Mouse (Mus musculus) liver, embryonic 13.5 days (tissue): ENCODE measurements around the gene Ptprd. TPM values are rescaled to one million over a fixed set of nuclear protein-coding genes. Genes with fewer than 3 reads are reported as not detected.
"Not testable (repeated sequence)": the region's sequence is repeated elsewhere in the genome, so short reads cannot be mapped to it uniquely, and the experiment has no call there.

ENCODE experiments used
- ATAC-seq: fragments of 200-750 bp; cut with Nextera tagmentation; 2 replicates; pipeline ENCODE4 v1.8.0; 2017; ENCODE audit warnings: low read depth, mild to moderate bottlenecking, moderate number of reproducible peaks, moderate library complexity
- DNase-seq: peaks from one replicate; pipeline ENCODE4 v3.0.0; 2022
- H3K27ac ChIP-seq: fragments of 300-500 bp; sonication (generic); 2 replicates; pipeline ENCODE4 v1.5.1; 2015; ENCODE audit warnings: moderate library complexity, mild to moderate bottlenecking, inconsistent platforms
- H3K27me3 ChIP-seq: fragments of 300-500 bp; sonication (generic); 2 replicates; pipeline ENCODE4 v1.6.1; 2015; ENCODE audit warnings: mild to moderate bottlenecking, inconsistent platforms
- H3K36me3 ChIP-seq: fragments of 300-500 bp; sonication (generic); 2 replicates; pipeline ENCODE4 v1.6.1; 2015; ENCODE audit warnings: mild to moderate bottlenecking, inconsistent platforms
- H3K4me1 ChIP-seq: fragments of 300-500 bp; sonication (generic); replicated peaks from 2 replicates; pipeline ENCODE4 v1.6.1; 2015; ENCODE audit warnings: inconsistent platforms
- H3K4me2 ChIP-seq: fragments of 300-500 bp; sonication (generic); 2 replicates; pipeline ENCODE4 v1.6.1; 2015; ENCODE audit warnings: inconsistent platforms, mild to moderate bottlenecking, moderate library complexity
- H3K4me3 ChIP-seq: fragments of 300-500 bp; sonication (generic); replicated peaks from 2 replicates; pipeline ENCODE4 v1.5.1; 2015; ENCODE audit warnings: mild to moderate bottlenecking, inconsistent platforms
- H3K9ac ChIP-seq: fragments of 300-500 bp; sonication (generic); 2 replicates; pipeline ENCODE4 v1.6.1; 2015; ENCODE audit warnings: mild to moderate bottlenecking, inconsistent platforms
- H3K9me3 ChIP-seq: fragments of 300-500 bp; sonication (generic); replicated peaks from 2 replicates; pipeline ENCODE4 v1.6.1; 2016; ENCODE audit warnings: inconsistent platforms
- WGBS: fragments of 180-500 bp; shearing (Covaris S2); methylation state at CpG from one replicate; pipeline ENCODE4 v1.1.7; 2015; ENCODE audit not compliant: insufficient replicate concordance; 5-methylcytosine and 5-hydroxymethylcytosine counted together
- polyA plus RNA-seq: library from polyadenylated mRNA; unstranded; fragments of >200 nt; fragmentation: Nextera tagmentation; extraction: Ambion mirVana; gene quantifications from 2 replicates; pipeline ENCODE4 v1.2.1, GENCODE M21; 2015

The Ptprd gene
- polyA plus RNA-seq, 1 experiment from 2014 or later = 1.8 TPM

GRCm38 (mm10) chr4:76438496-76439079 lies 1773.2 kb downstream of the Ptprd start:
- 63% methylated on average over 6 of the region's 6 CpGs for WGBS
- DNase-seq (no peak), ATAC-seq (no peak)
- Histone ChIP-seq H3K4me2 (no peak overlapping the region), H3K27me3 (no peaks in the 10 kb centered on the region), H3K36me3 (no peaks in the 10 kb centered on the region), H3K9me3 (no peaks in the 10 kb centered on the region), H3K4me1 (no peaks in the 10 kb centered on the region), H3K27ac (no peak overlapping the region), H3K9ac (no peak overlapping the region), H3K4me3 (no peak overlapping the region)

GRCm38 (mm10) chr4:76438068-76438467 lies 1773.7 kb downstream of the Ptprd start:
- DNase-seq (no peak), ATAC-seq (no peak)
- 68% methylated on average over 4 of the region's 4 CpGs for WGBS
- no peak overlapping the region for H3K27ac ChIP-seq
- no peaks in the 10 kb centered on the region for H3K4me1 ChIP-seq
- H3K9me3 ChIP-seq = no peaks in the 10 kb centered on the region
- no peaks in the 10 kb centered on the region for H3K27me3 ChIP-seq
- H3K36me3 ChIP-seq = no peaks in the 10 kb centered on the region
- H3K4me2 ChIP-seq = no peak overlapping the region
- no peak overlapping the region for H3K4me3 ChIP-seq
- no peak overlapping the region for H3K9ac ChIP-seq

- no peak overlapping the region for H3K9ac ChIP-seq
- no peak overlapping the region for H3K4me3 ChIP-seq
- H3K9me3 ChIP-seq = no peaks in the 10 kb centered on the region
- no peak overlapping the region for H3K27ac ChIP-seq
- H3K4me1 ChIP-seq = no peaks in the 10 kb centered on the region
- no peak overlapping the region for H3K4me2 ChIP-seq
- ATAC-seq = no peak
- no peak for DNase-seq
- no peaks in the 10 kb centered on the region for H3K27me3 ChIP-seq
- WGBS = 55% methylated on average over 5 of the region's 5 CpGs
- no peaks in the 10 kb centered on the region for H3K36me3 ChIP-seq
Measured at GRCm38 (mm10) chr4:76435920-76436319, 1775.8 kb downstream of the Ptprd start.

- Histone ChIP-seq H3K36me3 (no peaks in the 10 kb centered on the region), H3K27me3 (no peaks in the 10 kb centered on the region), H3K4me3 (no peak overlapping the region), H3K27ac (no peak overlapping the region), H3K9me3 (no peaks in the 10 kb centered on the region), H3K9ac (no peak overlapping the region), H3K4me2 (no peak overlapping the region), H3K4me1 (no peaks in the 10 kb centered on the region)
- WGBS = 67% methylated on average over 3 of the region's 3 CpGs
- ATAC-seq (no peak), DNase-seq (no peak)
Measured at GRCm38 (mm10) chr4:76429769-76430168, 1782.0 kb downstream of the Ptprd start.

GRCm38 (mm10) chr4:76427036-76427435 lies 1784.7 kb downstream of the Ptprd start:
- H3K36me3 ChIP-seq, H3K4me3 ChIP-seq, H3K4me1 ChIP-seq, H3K4me2 ChIP-seq, ATAC-seq, H3K27ac ChIP-seq, H3K9me3 ChIP-seq, H3K27me3 ChIP-seq, H3K9ac ChIP-seq, DNase-seq: not testable (repeated sequence)
- 53% methylated on average over 3 of the region's 3 CpGs for WGBS

- DNase-seq = no peak
- Histone ChIP-seq H3K27ac (no peak overlapping the region), H3K9ac (no peak overlapping the region), H3K9me3 (no peaks in the 10 kb centered on the region), H3K4me3 (no peak overlapping the region), H3K4me1 (no peaks in the 10 kb centered on the region), H3K36me3 (no peaks in the 10 kb centered on the region), H3K27me3 (no peaks in the 10 kb centered on the region), H3K4me2 (no peak overlapping the region)
- 62% methylated on average over 2 of the region's 2 CpGs for WGBS
- no peak for ATAC-seq
Measured at GRCm38 (mm10) chr4:76425230-76425575, 1786.6 kb downstream of the Ptprd start.

- Histone ChIP-seq H3K4me3 (no peak overlapping the region), H3K27me3 (no peaks in the 10 kb centered on the region), H3K9me3 (no peaks in the 10 kb centered on the region), H3K36me3 (no peaks in the 10 kb centered on the region), H3K9ac (no peak overlapping the region), H3K4me1 (no peaks in the 10 kb centered on the region), H3K4me2 (no peak overlapping the region), H3K27ac (no peak overlapping the region)
- ATAC-seq (no peak), DNase-seq (no peak)
- 51% methylated on average over 9 of the region's 9 CpGs for WGBS
Measured at GRCm38 (mm10) chr4:76424324-76425229, 1787.2 kb downstream of the Ptprd start.

- H3K9ac ChIP-seq = no peak overlapping the region
- H3K27me3 ChIP-seq = no peaks in the 10 kb centered on the region
- no peaks in the 10 kb centered on the region for H3K36me3 ChIP-seq
- no peak overlapping the region for H3K4me2 ChIP-seq
- H3K4me1 ChIP-seq = no peaks in the 10 kb centered on the region
- H3K9me3 ChIP-seq = no peaks in the 10 kb centered on the region
- no peak for DNase-seq
- H3K4me3 ChIP-seq = no peak overlapping the region
- no peak for ATAC-seq
- WGBS = 62% methylated on average over 4 of the region's 4 CpGs
- H3K27ac ChIP-seq = no peak overlapping the region
Measured at GRCm38 (mm10) chr4:76422113-76422512, 1789.6 kb downstream of the Ptprd start.

GRCm38 (mm10) chr4:76419641-76420040 lies 1792.1 kb downstream of the Ptprd start:
- Histone ChIP-seq H3K4me3 (no peak overlapping the region), H3K27me3 (no peaks in the 10 kb centered on the region), H3K27ac (no peak overlapping the region), H3K9ac (no peak overlapping the region), H3K4me1 (no peaks in the 10 kb centered on the region), H3K4me2 (no peak overlapping the region), H3K9me3 (no peaks in the 10 kb centered on the region), H3K36me3 (no peaks in the 10 kb centered on the region)
- WGBS = 60% methylated on average over 2 of the region's 2 CpGs
- DNase-seq = no peak
- no peak for ATAC-seq

- Histone ChIP-seq H3K27me3 (no peaks in the 10 kb centered on the region), H3K9ac (no peak overlapping the region), H3K4me2 (no peak overlapping the region), H3K9me3 (no peaks in the 10 kb centered on the region), H3K4me3 (no peak overlapping the region), H3K27ac (no peak overlapping the region), H3K4me1 (no peaks in the 10 kb centered on the region), H3K36me3 (no peaks in the 10 kb centered on the region)
- DNase-seq (no peak), ATAC-seq (no peak)
- WGBS = 67% methylated on average over 5 of the region's 5 CpGs
Measured at GRCm38 (mm10) chr4:76417676-76418075, 1794.1 kb downstream of the Ptprd start.

- Histone ChIP-seq H3K9ac (no peak overlapping the region), H3K4me1 (no peaks in the 10 kb centered on the region)
- DNase-seq = no peak
Measured at GRCm38 (mm10) chr4:76415624-76416023, 1796.1 kb downstream of the Ptprd start.

GRCm38 (mm10) chr4:76414591-76414990 lies 1797.2 kb downstream of the Ptprd start:
- H3K9ac ChIP-seq = no peak overlapping the region
- WGBS = 70% methylated on average over 4 of the region's 4 CpGs
- no peak overlapping the region for H3K27ac ChIP-seq
- no peak overlapping the region for H3K4me2 ChIP-seq
- no peaks in the 10 kb centered on the region for H3K9me3 ChIP-seq
- ATAC-seq = no peak
- H3K27me3 ChIP-seq = no peaks in the 10 kb centered on the region
- no peak overlapping the region for H3K4me3 ChIP-seq
- H3K4me1 ChIP-seq = no peaks in the 10 kb centered on the region
- DNase-seq = no peak
- no peaks in the 10 kb centered on the region for H3K36me3 ChIP-seq

More at GRCm38 (mm10) chr4:76415624-76416023, 1796.1 kb downstream of the Ptprd start:
- Histone ChIP-seq H3K4me2 (no peak overlapping the region), H3K9me3 (no peaks in the 10 kb centered on the region), H3K27ac (no peak overlapping the region), H3K27me3 (no peaks in the 10 kb centered on the region), H3K36me3 (no peaks in the 10 kb centered on the region), H3K4me3 (no peak overlapping the region)
- 65% methylated on average over 5 of the region's 5 CpGs for WGBS
- ATAC-seq = no peak
